Mouse (Mus musculus): ENCODE results near the gene Clrn3. TPM values are rescaled to one million over a fixed set of nuclear protein-coding genes. Genes with fewer than 3 reads are reported as not detected.

The Clrn3 gene
- total RNA-seq, 2 experiments from 2014 or later, result not detected

- peak; percentile 47 for DNase-seq (ENCODE audit: low spot score)
Measured at GRCm38 (mm10) chr7:135487423-135487822, 41.0 kb downstream of the Clrn3 start.

GRCm38 (mm10) chr7:135486645-135487382, 41.6 kb downstream of the Clrn3 start:
- no peak for DNase-seq (ENCODE audit: low spot score)

- DNase-seq (ENCODE audit: low spot score), result no peak
Measured at GRCm38 (mm10) chr7:135485796-135486410, 42.6 kb downstream of the Clrn3 start.

GRCm38 (mm10) chr7:135485116-135485795, 43.2 kb downstream of the Clrn3 start:
- DNase-seq (ENCODE audit: low spot score), result no peak

- no peak for DNase-seq (ENCODE audit: low spot score)
Measured at GRCm38 (mm10) chr7:135484341-135484740, 44.1 kb downstream of the Clrn3 start.

GRCm38 (mm10) chr7:135483751-135484150, 44.7 kb downstream of the Clrn3 start:
- DNase-seq (ENCODE audit: low spot score), result no peak

- no peak for DNase-seq (ENCODE audit: low spot score)
Measured at GRCm38 (mm10) chr7:135481150-135481549, 47.3 kb downstream of the Clrn3 start.

- no peak for DNase-seq (ENCODE audit: low spot score)
Measured at GRCm38 (mm10) chr7:135479912-135480311, 48.5 kb downstream of the Clrn3 start.

- DNase-seq (ENCODE audit: low spot score), result no peak
Measured at GRCm38 (mm10) chr7:135479322-135479880, 49.1 kb downstream of the Clrn3 start.

- no peak for DNase-seq (ENCODE audit: low spot score)
Measured at GRCm38 (mm10) chr7:135477256-135477655, 51.2 kb downstream of the Clrn3 start.

GRCm38 (mm10) chr7:135475981-135476380, 52.5 kb downstream of the Clrn3 start:
- DNase-seq (ENCODE audit: low spot score), result no peak

GRCm38 (mm10) chr7:135470319-135470718, 58.1 kb downstream of the Clrn3 start:
- no peak for DNase-seq (ENCODE audit: low spot score)

- DNase-seq (ENCODE audit: low spot score), result no peak
Measured at GRCm38 (mm10) chr7:135468631-135469030, 59.8 kb downstream of the Clrn3 start.

- DNase-seq (ENCODE audit: low spot score), result no peak
Measured at GRCm38 (mm10) chr7:135465293-135465692, 63.2 kb downstream of the Clrn3 start.

- DNase-seq (ENCODE audit: low spot score), result peak; percentile 4
Measured at GRCm38 (mm10) chr7:135464689-135465259, 63.7 kb downstream of the Clrn3 start.

Small RNAs within 50 kb of the gene (microRNA-seq; reads per million reads assigned to microRNA genes)
- not detected for gene Mir1962

Other genes with a start within 250 kb of the Clrn3 start
- not detected for gene Foxi2, start 118.3 kb downstream of the Clrn3 start, total RNA-seq (2021)
- gene Ptpre, start 8.8 kb upstream of the Clrn3 start, total RNA-seq (2021), result 1 to 10 TPM in 1 of 2 experiments, under 1 TPM in 1; 0.84 to 1.5 TPM
- under 1 TPM; 0.14 TPM for gene Mki67, start 187.7 kb upstream of the Clrn3 start, total RNA-seq (2021)

All from gastrocnemius, adult 18-20 months (tissue).